Comparison of ENCODE assay signal across 51 mouse cellular contexts in genomic region chr2:155724036-155724435, GRCm38 (mm10). TPM values are rescaled to one million over a fixed set of nuclear protein-coding genes. Genes with fewer than 3 reads are reported as not detected.
"Had no signal": no experiment of that assay in that cellular context is flagged by ENCODE, and none has a peak within 500 bp of the region (broad histone marks: within the 10 kb centered on the region; RNA-seq: fewer than 3 reads in every experiment).

No protein-coding gene starts in this region.

- H3K4me3 ChIP-seq: heart, embryonic 12.5 days; heart, embryonic 13.5 days; heart, embryonic 15.5 days; hindbrain, embryonic 10.5 days; hindbrain, embryonic 12.5 days; hindbrain, embryonic 13.5 days; hindbrain, embryonic 15.5 days; intestine, embryonic 15.5 days; kidney, embryonic 15.5 days; layer of hippocampus, adult 2 months; left cerebral cortex, adult 2 months had no signal

- H3K9ac ChIP-seq: heart, embryonic 12.5 days; heart, embryonic 13.5 days; heart, embryonic 15.5 days; hindbrain, embryonic 12.5 days; hindbrain, embryonic 13.5 days; hindbrain, embryonic 14.5 days; hindbrain, embryonic 15.5 days; intestine, embryonic 15.5 days; kidney, embryonic 15.5 days had no signal

- H3K4me2 ChIP-seq: heart, embryonic 12.5 days; heart, embryonic 13.5 days; heart, embryonic 15.5 days; hindbrain, embryonic 12.5 days; hindbrain, embryonic 13.5 days; hindbrain, embryonic 14.5 days; hindbrain, embryonic 15.5 days; intestine, embryonic 15.5 days; kidney, embryonic 15.5 days had no signal

- H3K27ac ChIP-seq: heart, embryonic 13.5 days; heart, embryonic 15.5 days; hindbrain, embryonic 10.5 days; hindbrain, embryonic 12.5 days; hindbrain, embryonic 13.5 days; hindbrain, embryonic 14.5 days; hindbrain, embryonic 15.5 days; hindbrain, postnatal 0 days; intestine, embryonic 15.5 days; kidney, embryonic 15.5 days; kidney, postnatal 0 days; layer of hippocampus, adult 2 months; left cerebral cortex, adult 2 months had no signal

- H3K9me3 ChIP-seq: heart, embryonic 12.5 days; heart, embryonic 13.5 days; heart, embryonic 15.5 days; hindbrain, embryonic 10.5 days; hindbrain, embryonic 12.5 days; hindbrain, embryonic 13.5 days; hindbrain, embryonic 15.5 days; intestine, embryonic 15.5 days; kidney, embryonic 15.5 days had no signal

- ATAC-seq: hindbrain, embryonic 16.5 days; hindbrain, postnatal 0 days; inflammation-experienced regulatory T-cells, adult 6 months; intestine, embryonic 15.5 days; intestine, embryonic 16.5 days; intestine, postnatal 0 days had no signal

- DNase-seq: heart, postnatal 10 days; heart, postnatal 14 days; heart, postnatal 36 days; heart, postnatal 4 days; kidney, adult 11 months; kidney, adult 18-20 months; kidney, adult 2 months; kidney, adult 8-10 months; kidney, adult 9 months; kidney, postnatal 10 days; kidney, postnatal 14 days; kidney, postnatal 25 days; kidney, postnatal 36 days; kidney, postnatal 4 days; layer of hippocampus, adult 9-11 months; layer of hippocampus, postnatal 36 days had no signal

- H3K36me3 ChIP-seq: intestine, embryonic 15.5 days had no signal

- H3K27me3 ChIP-seq: heart, embryonic 12.5 days; heart, embryonic 13.5 days; heart, embryonic 15.5 days; hindbrain, embryonic 12.5 days; hindbrain, embryonic 13.5 days; hindbrain, embryonic 15.5 days; intestine, embryonic 15.5 days; kidney, embryonic 15.5 days had no signal

RNA-seq across cellular contexts. Expression of gene Gm17581, which starts 11.6 kb away (rescaled TPM):
- total RNA-seq: heart, postnatal 10 days; heart, postnatal 14 days; heart, postnatal 25 days; heart, postnatal 36 days; heart, postnatal 4 days; hematopoietic stem cell, adult 5-6 weeks; hindbrain, postnatal 0 days; layer of hippocampus, adult 18-20 months; layer of hippocampus, adult 2 months; layer of hippocampus, adult 8-10 months; layer of hippocampus, postnatal 10 days; layer of hippocampus, postnatal 14 days; layer of hippocampus, postnatal 25 days; layer of hippocampus, postnatal 36 days; left cerebral cortex, adult 18-20 months; left cerebral cortex, adult 2 months; left cerebral cortex, adult 8-10 months had no signal
- polyA plus RNA-seq: heart, embryonic 12.5 days; heart, embryonic 13.5 days; heart, embryonic 14.5 days; heart, embryonic 15.5 days; heart, embryonic 16.5 days; heart, postnatal 0 days; hindbrain, embryonic 10.5 days; hindbrain, embryonic 11.5 days; hindbrain, embryonic 12.5 days; hindbrain, embryonic 13.5 days; hindbrain, embryonic 14.5 days; hindbrain, embryonic 15.5 days; hindbrain, embryonic 16.5 days; hindbrain, postnatal 0 days; inflammation-experienced regulatory T-cells, adult 6 months; intestine, embryonic 14.5 days; intestine, embryonic 15.5 days; intestine, embryonic 16.5 days; intestine, postnatal 0 days; kidney, adult 2 months; kidney, embryonic 14.5 days; kidney, embryonic 15.5 days; kidney, embryonic 16.5 days; kidney, postnatal 0 days; large intestine, adult 2 months had no signal

RNA-seq across cellular contexts. Expression of gene Mmp24, which starts 51.1 kb away (rescaled TPM):
- total RNA-seq: heart, postnatal 36 days had no signal
- polyA plus RNA-seq: heart, embryonic 14.5 days; inflammation-experienced regulatory T-cells, adult 6 months; kidney, embryonic 14.5 days had no signal
